Mouse (Mus musculus) embryonic facial prominence, embryonic 12.5 days (tissue): ENCODE data around the gene Dok5. TPM values are rescaled to one million over a fixed set of nuclear protein-coding genes. Genes with fewer than 3 reads are reported as not detected.

Source experiments
- ATAC-seq: fragments of 200-750 bp; cut with Nextera tagmentation; 2 replicates; pipeline ENCODE4 v1.8.0; 2017; ENCODE audit not compliant: insufficient number of reproducible peaks, insufficient read depth, low FRiP score, low TSS enrichment
- H3K27ac ChIP-seq: fragments of 300-500 bp; sonication (generic); 2 replicates; pipeline ENCODE4 v1.5.1; 2016; ENCODE audit warnings: mild to moderate bottlenecking
- H3K27me3 ChIP-seq: fragments of 300-500 bp; sonication (generic); 2 replicates; pipeline ENCODE4 v1.6.1; 2016; ENCODE audit warnings: mild to moderate bottlenecking, moderate library complexity
- H3K36me3 ChIP-seq: fragments of 300-500 bp; sonication (generic); 2 replicates; pipeline ENCODE4 v1.6.1; 2016; ENCODE audit warnings: mild to moderate bottlenecking
- H3K4me1 ChIP-seq: fragments of 300-500 bp; sonication (generic); 2 replicates; pipeline ENCODE4 v1.6.1; 2016
- H3K4me2 ChIP-seq: fragments of 300-500 bp; sonication (generic); replicated peaks from 2 replicates; pipeline ENCODE4 v1.6.1; 2016; ENCODE audit warnings: mild to moderate bottlenecking, moderate library complexity
- H3K4me3 ChIP-seq: fragments of 300-500 bp; sonication (generic); 2 replicates; pipeline ENCODE4 v1.5.1; 2016; ENCODE audit warnings: mild to moderate bottlenecking
- H3K9ac ChIP-seq: fragments of 300-500 bp; sonication (generic); 2 replicates; pipeline ENCODE4 v1.6.1; 2016; ENCODE audit warnings: mild to moderate bottlenecking, moderate library complexity
- H3K9me3 ChIP-seq: fragments of 300-500 bp; sonication (generic); 2 replicates; pipeline ENCODE4 v1.6.1; 2016; ENCODE audit warnings: mild to moderate bottlenecking, moderate library complexity
- WGBS: fragments of 180-500 bp; shearing (Covaris S2); methylation state at CpG from one replicate; pipeline ENCODE4 v1.1.7; 2016; 5-methylcytosine and 5-hydroxymethylcytosine counted together
- polyA plus RNA-seq: library from polyadenylated mRNA; unstranded; fragments of >200 nt; fragmentation: Nextera tagmentation; extraction: Ambion mirVana; gene quantifications from 2 replicates; pipeline ENCODE4 v1.2.1, GENCODE M21; 2016

Gene Dok5
- polyA plus RNA-seq, 1 experiment from 2014 or later, result 10.4 TPM

DNA sequence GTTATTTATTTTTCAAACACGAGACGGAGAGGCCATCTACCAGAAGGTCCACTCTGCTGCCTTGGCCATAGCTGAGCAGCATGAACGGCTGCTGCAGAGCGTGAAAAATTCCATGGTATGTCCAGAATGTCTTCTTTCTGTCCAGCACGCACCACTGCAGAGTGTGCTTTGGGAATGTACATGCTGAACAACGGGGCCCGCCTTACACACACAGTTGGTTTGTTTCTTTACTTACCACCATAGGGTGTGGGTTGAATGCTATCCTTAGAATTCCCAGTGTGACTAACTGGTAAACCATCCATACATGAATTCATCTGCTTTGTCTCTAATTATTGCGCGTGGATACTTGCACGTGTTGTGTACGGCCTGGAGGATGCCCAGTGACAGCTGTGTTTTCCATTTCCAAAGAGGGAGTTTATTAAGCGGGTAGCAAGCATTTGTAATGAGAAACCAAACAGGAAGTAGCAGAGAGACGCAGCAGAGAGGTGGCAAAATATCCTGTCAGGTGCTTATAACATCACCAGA lies 109.9 kb downstream of the Dok5 start:
- Histone ChIP-seq H3K4me3 (no peak overlapping the region), H3K36me3 (no peaks in the 10 kb centered on the region), H3K9me3 (no peaks in the 10 kb centered on the region), H3K9ac (no peak overlapping the region), H3K27ac (no peak overlapping the region), H3K4me2 (no peak overlapping the region), H3K4me1 (no peaks in the 10 kb centered on the region), H3K27me3 (no peaks in the 10 kb centered on the region)
- no peak for ATAC-seq
- 65% methylated on average over 13 of the region's 13 CpGs for WGBS

DNA sequence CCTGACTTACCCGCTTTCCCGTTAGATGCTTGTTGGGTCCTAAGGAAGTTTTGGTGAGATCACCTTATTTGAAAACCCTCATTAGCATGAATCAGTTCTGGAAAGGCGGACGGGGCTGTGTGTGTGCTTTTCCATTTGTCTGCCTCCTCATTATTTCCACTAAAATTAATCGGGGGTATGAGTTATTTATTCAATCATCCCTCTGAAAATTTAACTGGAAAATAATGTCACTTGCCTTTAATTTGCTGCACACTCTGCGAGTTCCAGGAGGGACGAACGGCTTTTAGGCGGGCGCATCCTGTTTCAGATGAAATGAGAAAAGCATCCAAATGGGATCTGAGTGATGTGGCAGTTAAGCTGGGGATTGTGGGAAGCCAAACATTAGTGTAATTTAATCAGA lies 113.9 kb downstream of the Dok5 start:
- WGBS, result 70% methylated on average over 10 of the region's 10 CpGs
- Histone ChIP-seq H3K4me1 (no peaks in the 10 kb centered on the region), H3K36me3 (no peaks in the 10 kb centered on the region), H3K27ac (no peak overlapping the region), H3K9me3 (no peaks in the 10 kb centered on the region), H3K4me2 (no peak overlapping the region), H3K27me3 (no peaks in the 10 kb centered on the region), H3K4me3 (no peak overlapping the region), H3K9ac (no peak overlapping the region)
- ATAC-seq, result no peak

DNA sequence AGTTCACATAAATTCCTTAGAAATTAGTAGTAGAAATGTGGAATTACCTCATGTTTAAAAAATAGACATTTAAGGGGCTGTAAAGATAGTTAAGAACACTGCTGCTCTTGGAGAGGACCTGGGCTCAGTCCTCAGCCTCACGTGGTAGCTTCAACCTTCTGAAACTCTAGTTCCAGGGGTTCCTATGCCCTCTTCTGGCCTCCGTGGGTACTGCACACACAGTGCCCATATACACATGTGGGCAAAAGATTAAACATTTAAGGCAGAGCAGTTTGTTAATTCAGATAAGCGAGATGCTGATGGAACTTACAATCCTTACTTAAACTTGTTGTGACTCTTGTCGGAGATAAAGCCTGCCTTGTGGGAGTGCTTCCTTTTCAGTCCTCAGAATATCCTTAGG lies 118.5 kb downstream of the Dok5 start:
- H3K4me2 ChIP-seq, result no peak overlapping the region
- no peaks in the 10 kb centered on the region for H3K9me3 ChIP-seq
- no peaks in the 10 kb centered on the region for H3K27me3 ChIP-seq
- 95% methylated on average over 4 of the region's 4 CpGs for WGBS
- no peaks in the 10 kb centered on the region for H3K36me3 ChIP-seq
- no peak for ATAC-seq
- H3K4me1 ChIP-seq, result 0 out of 2 replicates have a peak, but pooled peaks cover 3% of the 10 kb centered on the region
- no peak overlapping the region for H3K9ac ChIP-seq
- H3K27ac ChIP-seq, result no peak overlapping the region
- no peak overlapping the region for H3K4me3 ChIP-seq

DNA sequence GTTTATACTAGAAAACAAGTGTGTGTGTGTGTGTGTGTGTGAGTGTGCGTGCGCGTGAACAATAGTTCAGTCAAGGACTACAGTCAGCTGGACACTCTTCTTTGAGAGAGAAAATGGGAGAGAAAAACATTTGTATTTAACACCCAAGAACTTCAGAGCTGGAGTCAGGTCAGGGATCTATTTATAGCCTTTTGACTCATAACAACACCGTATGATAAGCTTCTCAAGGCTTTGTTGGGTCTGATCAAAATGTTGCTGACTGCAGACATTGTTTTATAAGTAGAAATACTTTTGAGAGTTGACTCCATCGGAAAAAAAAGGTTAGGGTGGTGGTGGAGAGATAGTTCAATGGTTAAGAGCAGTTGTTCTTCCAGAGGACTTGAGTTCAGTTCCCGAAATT lies 120.7 kb downstream of the Dok5 start:
- no peaks in the 10 kb centered on the region for H3K27me3 ChIP-seq
- no peak overlapping the region for H3K9ac ChIP-seq
- H3K27ac ChIP-seq, result no peak overlapping the region
- no peak for ATAC-seq
- H3K4me1 ChIP-seq, result peaks cover 11% of the 10 kb centered on the region; the same call in 1 of the 2 replicates
- H3K4me2 ChIP-seq, result no peak overlapping the region
- WGBS, result 87% methylated on average over 6 of the region's 6 CpGs
- H3K36me3 ChIP-seq, result no peaks in the 10 kb centered on the region
- H3K4me3 ChIP-seq, result no peak overlapping the region
- H3K9me3 ChIP-seq, result no peaks in the 10 kb centered on the region

DNA sequence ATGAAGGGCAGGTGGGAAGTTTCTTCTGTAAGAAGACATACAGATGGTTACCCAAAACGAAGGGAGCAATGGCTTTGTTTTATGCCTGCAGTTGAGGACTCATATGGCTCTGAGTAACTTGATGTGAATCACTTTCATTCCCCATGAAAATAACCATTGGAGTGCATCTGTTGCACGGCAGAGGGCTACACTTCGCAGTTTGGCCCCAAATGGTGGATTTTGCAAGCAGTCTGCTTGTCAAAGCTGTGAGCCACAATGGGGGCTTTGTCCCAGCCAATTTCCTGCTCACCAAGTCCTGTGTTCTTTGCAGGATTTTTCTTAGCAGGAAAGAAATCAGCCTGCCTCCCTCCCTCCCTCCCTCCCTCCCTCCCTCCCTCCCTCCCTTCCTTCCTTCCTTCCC lies 123.6 kb downstream of the Dok5 start:
- H3K36me3 ChIP-seq, result no peaks in the 10 kb centered on the region
- H3K9me3 ChIP-seq, result no peaks in the 10 kb centered on the region
- ATAC-seq, result no peak
- no peak overlapping the region for H3K4me3 ChIP-seq
- no peak overlapping the region for H3K9ac ChIP-seq
- H3K4me2 ChIP-seq, result no peak overlapping the region
- H3K27me3 ChIP-seq, result no peaks in the 10 kb centered on the region
- peaks cover 11% of the 10 kb centered on the region; the same call in 1 of the 2 replicates for H3K4me1 ChIP-seq
- 31% methylated on average over 3 of the region's 3 CpGs for WGBS
- peak overlapping the region; percentile 42; the same call in 1 of the 2 replicates for H3K27ac ChIP-seq

DNA sequence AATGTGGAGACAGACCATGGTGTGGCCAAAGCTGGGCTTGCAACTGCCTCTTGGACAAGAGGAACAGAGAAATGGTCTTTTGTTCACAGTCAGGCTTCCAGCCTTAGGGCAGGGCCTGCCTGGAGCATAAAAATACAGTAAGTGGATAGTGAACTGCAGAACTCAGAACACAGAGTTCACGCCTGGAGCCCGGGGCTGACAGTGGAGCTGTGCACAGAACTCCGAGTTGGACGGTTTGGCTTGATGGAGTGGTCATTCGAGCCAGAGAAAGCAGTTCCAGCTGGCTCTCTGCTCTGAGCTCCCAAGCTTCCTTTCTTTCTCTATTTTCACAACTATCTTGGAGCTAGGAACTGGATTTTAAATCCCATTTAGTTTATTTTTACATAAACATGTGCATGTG lies 124.5 kb downstream of the Dok5 start:
- peak overlapping the region; percentile 42; the same call in 1 of the 2 replicates for H3K27ac ChIP-seq
- H3K36me3 ChIP-seq, result no peaks in the 10 kb centered on the region
- no peak overlapping the region for H3K4me3 ChIP-seq
- H3K9me3 ChIP-seq, result no peaks in the 10 kb centered on the region
- no peaks in the 10 kb centered on the region for H3K27me3 ChIP-seq
- WGBS, result 28% methylated on average over 5 of the region's 5 CpGs
- H3K4me1 ChIP-seq, result peaks cover 11% of the 10 kb centered on the region; the same call in 1 of the 2 replicates
- no peak overlapping the region for H3K4me2 ChIP-seq
- no peak overlapping the region for H3K9ac ChIP-seq
- ATAC-seq, result no peak

DNA sequence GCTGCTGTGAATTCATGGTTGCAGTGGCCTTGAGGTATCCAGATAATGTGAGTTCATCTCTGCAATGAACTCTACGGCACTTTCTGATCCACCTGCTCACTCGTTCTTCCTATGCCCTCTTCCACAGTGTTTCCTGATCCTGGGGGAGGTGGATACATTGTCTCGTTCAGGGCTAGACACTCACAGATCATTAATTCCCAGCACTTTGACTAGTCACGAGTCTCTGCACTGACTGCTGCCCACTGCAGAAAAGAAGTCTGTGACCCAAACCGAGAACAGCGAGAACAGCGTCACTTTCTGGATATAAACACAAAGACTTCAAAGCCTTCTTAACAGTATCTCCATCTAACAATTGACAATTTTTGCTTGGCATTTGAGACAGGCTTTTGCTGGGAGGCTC lies 125.9 kb downstream of the Dok5 start:
- no peak overlapping the region for H3K27ac ChIP-seq
- no peak for ATAC-seq
- 77% methylated on average over 7 of the region's 7 CpGs for WGBS
- no peak overlapping the region for H3K4me2 ChIP-seq
- peaks cover 11% of the 10 kb centered on the region; the same call in 1 of the 2 replicates for H3K4me1 ChIP-seq
- no peaks in the 10 kb centered on the region for H3K27me3 ChIP-seq
- no peak overlapping the region for H3K9ac ChIP-seq
- H3K9me3 ChIP-seq, result no peaks in the 10 kb centered on the region
- no peaks in the 10 kb centered on the region for H3K36me3 ChIP-seq
- H3K4me3 ChIP-seq, result no peak overlapping the region

DNA sequence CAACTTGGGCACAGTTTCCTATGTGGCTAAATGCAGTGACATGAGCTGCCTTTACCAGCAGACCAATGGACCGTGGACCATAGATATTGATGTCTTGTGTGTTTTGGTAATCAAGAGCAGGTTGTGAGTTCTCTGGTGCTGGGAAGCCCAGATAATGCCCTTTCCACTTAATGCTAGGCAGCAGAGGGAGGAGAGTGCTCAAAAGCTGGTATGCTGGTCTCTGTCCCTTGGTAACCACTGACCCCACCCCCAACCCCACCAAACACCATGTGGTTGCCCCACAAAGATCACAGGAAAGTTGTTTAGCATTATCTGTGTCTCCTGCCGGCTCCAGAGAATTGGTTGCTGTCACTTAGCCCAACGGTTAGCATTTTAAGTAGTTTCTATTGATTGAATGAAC lies 127.0 kb downstream of the Dok5 start:
- Histone ChIP-seq H3K4me2 (no peak overlapping the region), H3K9ac (no peak overlapping the region), H3K36me3 (no peaks in the 10 kb centered on the region), H3K27me3 (no peaks in the 10 kb centered on the region), H3K4me1 (peaks cover 11% of the 10 kb centered on the region; the same call in 1 of the 2 replicates), H3K9me3 (no peaks in the 10 kb centered on the region), H3K27ac (no peak overlapping the region), H3K4me3 (no peak overlapping the region)
- no peak for ATAC-seq
- WGBS, result 36% methylated on average over 3 of the region's 3 CpGs

DNA sequence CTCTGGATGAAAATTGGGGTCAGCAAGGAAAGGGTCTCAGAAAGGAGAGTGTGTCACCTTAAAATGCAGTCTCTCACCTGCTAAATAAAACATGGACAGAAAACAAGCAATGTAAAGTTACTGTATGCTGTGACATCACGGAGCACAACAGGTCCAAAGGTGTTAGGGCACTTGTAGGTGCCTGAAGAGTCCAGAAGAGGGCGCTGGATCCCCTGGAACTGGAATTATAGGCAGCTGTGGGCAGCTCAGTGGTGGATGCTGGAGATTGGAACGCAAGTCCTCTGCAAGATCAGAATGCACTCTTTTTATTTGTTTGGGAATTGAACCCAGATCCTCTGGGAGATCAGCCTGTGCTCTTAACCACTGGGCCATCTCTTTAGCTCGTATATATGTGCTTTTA lies 129.0 kb downstream of the Dok5 start:
- H3K9me3 ChIP-seq, result no peaks in the 10 kb centered on the region
- H3K27ac ChIP-seq, result no peak overlapping the region
- peaks cover 5% of the 10 kb centered on the region; the same call in 1 of the 2 replicates for H3K4me1 ChIP-seq
- H3K27me3 ChIP-seq, result no peaks in the 10 kb centered on the region
- H3K4me3 ChIP-seq, result no peak overlapping the region
- H3K4me2 ChIP-seq, result no peak overlapping the region
- WGBS, result 59% methylated on average over 4 of the region's 4 CpGs
- no peak for ATAC-seq
- no peak overlapping the region for H3K9ac ChIP-seq
- no peaks in the 10 kb centered on the region for H3K36me3 ChIP-seq

DNA sequence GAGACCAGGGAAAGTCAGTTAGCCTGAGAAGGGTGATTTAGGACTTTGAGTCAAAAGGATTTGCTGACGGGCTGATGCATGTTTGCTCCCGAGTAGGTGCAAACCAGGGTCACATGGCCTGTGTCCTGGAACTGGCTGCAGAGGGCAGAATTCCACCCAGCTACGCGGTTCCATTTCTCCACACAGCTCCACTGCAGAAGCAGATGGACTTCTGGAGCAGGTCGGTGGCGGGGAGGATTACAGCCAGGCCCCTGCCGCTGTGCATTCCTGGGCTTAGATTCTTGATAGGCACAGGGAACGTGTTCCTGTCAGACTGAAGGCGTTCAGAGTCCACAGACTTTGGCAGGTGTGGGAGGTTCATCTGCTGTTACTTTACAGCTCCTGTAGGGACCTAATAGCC lies 131.2 kb downstream of the Dok5 start:
- Histone ChIP-seq H3K27ac (no peak overlapping the region; the same call in 1 of the 2 replicates), H3K27me3 (no peaks in the 10 kb centered on the region), H3K4me2 (no peak overlapping the region), H3K9me3 (no peaks in the 10 kb centered on the region), H3K36me3 (no peaks in the 10 kb centered on the region), H3K4me3 (no peak overlapping the region), H3K4me1 (no peaks in the 10 kb centered on the region), H3K9ac (no peak overlapping the region)
- 70% methylated on average over 9 of the region's 9 CpGs for WGBS
- ATAC-seq, result no peak

DNA sequence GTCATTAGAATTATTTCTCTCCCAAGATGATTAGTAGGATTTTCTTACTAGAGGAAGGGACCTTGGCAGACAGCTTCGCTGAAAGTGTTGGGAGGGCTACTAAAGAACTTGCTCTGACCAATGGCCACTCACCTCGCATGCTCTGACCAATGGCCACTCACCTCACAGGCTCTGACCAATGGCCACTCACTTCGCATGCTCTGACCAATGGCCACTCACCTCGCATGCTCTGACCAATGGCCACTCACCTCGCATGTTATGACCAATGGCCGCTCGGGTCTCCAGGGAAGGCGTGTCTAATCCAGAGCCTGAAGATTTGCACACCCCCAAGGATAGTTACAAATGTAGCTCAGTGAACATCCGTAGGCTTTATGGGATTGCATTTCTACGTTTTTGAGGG lies 131.6 kb downstream of the Dok5 start:
- no peaks in the 10 kb centered on the region for H3K4me1 ChIP-seq
- no peak overlapping the region for H3K4me3 ChIP-seq
- no peak overlapping the region for H3K27ac ChIP-seq
- no peak for ATAC-seq
- no peak overlapping the region for H3K9ac ChIP-seq
- WGBS, result 94% methylated on average over 10 of the region's 10 CpGs
- H3K4me2 ChIP-seq, result no peak overlapping the region
- no peaks in the 10 kb centered on the region for H3K9me3 ChIP-seq
- no peaks in the 10 kb centered on the region for H3K27me3 ChIP-seq
- H3K36me3 ChIP-seq, result no peaks in the 10 kb centered on the region

DNA sequence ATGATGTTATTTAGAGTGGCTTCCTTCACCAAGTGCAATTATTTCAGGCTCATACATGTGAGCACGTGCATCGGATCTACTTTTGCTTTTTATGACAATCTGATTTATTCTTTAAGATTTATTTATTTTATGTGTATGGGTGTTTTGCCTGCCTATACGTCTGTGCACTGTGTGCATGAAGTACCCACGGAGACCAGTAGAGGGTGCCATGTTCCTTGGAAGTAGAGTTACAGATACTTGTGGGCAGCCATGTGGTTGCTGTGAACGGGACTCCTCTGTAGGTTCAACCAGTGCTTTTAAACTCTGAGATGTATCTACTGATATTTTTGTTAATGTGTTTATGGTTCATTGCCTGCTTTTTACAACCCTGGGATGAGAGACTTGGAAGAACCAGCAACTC lies 132.4 kb downstream of the Dok5 start:
- Histone ChIP-seq H3K4me2 (no peak overlapping the region), H3K27ac (no peak overlapping the region), H3K9ac (no peak overlapping the region), H3K4me3 (no peak overlapping the region), H3K27me3 (no peaks in the 10 kb centered on the region), H3K9me3 (no peaks in the 10 kb centered on the region), H3K4me1 (no peaks in the 10 kb centered on the region), H3K36me3 (no peaks in the 10 kb centered on the region)
- WGBS, result 86% methylated on average over 5 of the region's 5 CpGs
- ATAC-seq, result no peak

DNA sequence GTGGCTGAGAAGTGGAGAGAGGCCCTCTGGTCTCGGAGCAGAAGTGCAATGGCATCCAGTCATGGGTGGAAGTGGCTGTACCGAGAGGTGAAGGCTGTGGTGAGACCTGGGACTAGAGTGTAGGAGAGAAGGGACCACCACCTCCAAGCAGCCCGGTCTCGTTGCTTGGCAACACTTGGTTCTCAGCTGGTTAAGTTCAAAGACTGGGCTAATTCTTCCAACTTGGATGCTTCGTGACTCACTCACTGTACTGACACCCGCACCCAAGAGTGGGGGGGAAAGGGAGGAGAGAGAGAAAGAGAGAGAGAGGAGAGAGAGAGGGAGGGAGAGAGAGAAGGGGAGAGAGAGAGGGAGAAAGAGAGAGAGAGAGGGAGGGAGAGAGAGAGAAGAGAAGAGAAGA lies 133.2 kb downstream of the Dok5 start:
- Histone ChIP-seq H3K9me3 (no peaks in the 10 kb centered on the region), H3K4me2 (no peak overlapping the region), H3K27me3 (no peaks in the 10 kb centered on the region), H3K36me3 (no peaks in the 10 kb centered on the region), H3K4me3 (no peak overlapping the region), H3K4me1 (no peaks in the 10 kb centered on the region), H3K27ac (no peak overlapping the region), H3K9ac (no peak overlapping the region)
- WGBS, result 82% methylated on average over 6 of the region's 6 CpGs
- ATAC-seq, result no peak
